Mouse (Mus musculus) G1E (cell line): ENCODE measurements at regions not wholly inside any gene's neighbourhood (a gene's known extent, or its start where the extent isn't known, plus 50 kb on each side); places are given as distances from the start of the nearest gene placed in this dataset.

Experiments used
- CTCF ChIP-seq: IDR thresholded peaks from 2 replicates; pipeline ENCODE4 v1.5.1; 2012; ENCODE audit warnings: low read depth, low read length, inconsistent platforms, mixed read lengths
- GATA1 ChIP-seq: IDR thresholded peaks from 2 replicates; pipeline ENCODE4 v1.6.1; 2012; ENCODE audit warnings: borderline replicate concordance, low read length, inconsistent platforms, mixed read lengths
- POLR2AphosphoS5 ChIP-seq: IDR thresholded peaks from 2 replicates; pipeline ENCODE4 v1.6.1; 2012; ENCODE audit warnings: low read depth, low read length, inconsistent platforms; ENCODE audit not compliant: insufficient replicate concordance

GRCm38 (mm10) chr9:92717176-92717575 lies 175.2 kb downstream of the Plod2 start:
- TF ChIP-seq GATA1 (no peak), POLR2AphosphoS5 (no peak), CTCF (no peak)
